Mouse (Mus musculus) midbrain, embryonic 15.5 days (tissue): ENCODE measurements around the gene Slc6a17. TPM values are rescaled to one million over a fixed set of nuclear protein-coding genes. Genes with fewer than 3 reads are reported as not detected.

Experiments used
- ATAC-seq: fragments of 200-750 bp; cut with Nextera tagmentation; replicated peaks from 2 replicates; pipeline ENCODE4 v1.8.0; 2017; ENCODE audit warnings: moderate TSS enrichment
- H3K27ac ChIP-seq: fragments of 300-500 bp; sonication (generic); 2 replicates; pipeline ENCODE4 v1.5.1; 2015; ENCODE audit warnings: mild to moderate bottlenecking, inconsistent platforms
- H3K27me3 ChIP-seq: fragments of 300-500 bp; sonication (generic); replicated peaks from 2 replicates; pipeline ENCODE4 v1.6.1; 2015; ENCODE audit warnings: inconsistent platforms
- H3K36me3 ChIP-seq: fragments of 300-500 bp; sonication (generic); replicated peaks from 2 replicates; pipeline ENCODE4 v1.6.1; 2015; ENCODE audit warnings: inconsistent platforms
- H3K4me1 ChIP-seq: fragments of 300-500 bp; sonication (generic); 2 replicates; pipeline ENCODE4 v1.6.1; 2015; ENCODE audit warnings: inconsistent platforms
- H3K4me2 ChIP-seq: fragments of 300-500 bp; sonication (generic); 2 replicates; pipeline ENCODE4 v1.6.1; 2015; ENCODE audit warnings: inconsistent platforms, mild to moderate bottlenecking, moderate library complexity
- H3K4me3 ChIP-seq: fragments of 300-500 bp; sonication (generic); 2 replicates; pipeline ENCODE4 v1.5.1; 2015; ENCODE audit warnings: mild to moderate bottlenecking, inconsistent platforms
- H3K9ac ChIP-seq: fragments of 300-500 bp; sonication (generic); 2 replicates; pipeline ENCODE4 v1.6.1; 2015; ENCODE audit warnings: mild to moderate bottlenecking, inconsistent platforms
- H3K9me3 ChIP-seq: fragments of 300-500 bp; sonication (generic); 2 replicates; pipeline ENCODE4 v1.6.1; 2016; ENCODE audit warnings: inconsistent platforms
- WGBS: fragments of 180-500 bp; shearing (Covaris S2); methylation state at CpG from one replicate; pipeline ENCODE4 v1.1.7; 2015; ENCODE audit warnings: mixed read lengths; 5-methylcytosine and 5-hydroxymethylcytosine counted together
- polyA plus RNA-seq: library from polyadenylated mRNA; unstranded; fragments of >200 nt; fragmentation: Nextera tagmentation; extraction: Ambion mirVana; gene quantifications from 2 replicates; pipeline ENCODE4 v1.2.1, GENCODE M21; 2015

Gene Slc6a17
- polyA plus RNA-seq, 1 experiment from 2014 or later = 16.6 TPM

DNA sequence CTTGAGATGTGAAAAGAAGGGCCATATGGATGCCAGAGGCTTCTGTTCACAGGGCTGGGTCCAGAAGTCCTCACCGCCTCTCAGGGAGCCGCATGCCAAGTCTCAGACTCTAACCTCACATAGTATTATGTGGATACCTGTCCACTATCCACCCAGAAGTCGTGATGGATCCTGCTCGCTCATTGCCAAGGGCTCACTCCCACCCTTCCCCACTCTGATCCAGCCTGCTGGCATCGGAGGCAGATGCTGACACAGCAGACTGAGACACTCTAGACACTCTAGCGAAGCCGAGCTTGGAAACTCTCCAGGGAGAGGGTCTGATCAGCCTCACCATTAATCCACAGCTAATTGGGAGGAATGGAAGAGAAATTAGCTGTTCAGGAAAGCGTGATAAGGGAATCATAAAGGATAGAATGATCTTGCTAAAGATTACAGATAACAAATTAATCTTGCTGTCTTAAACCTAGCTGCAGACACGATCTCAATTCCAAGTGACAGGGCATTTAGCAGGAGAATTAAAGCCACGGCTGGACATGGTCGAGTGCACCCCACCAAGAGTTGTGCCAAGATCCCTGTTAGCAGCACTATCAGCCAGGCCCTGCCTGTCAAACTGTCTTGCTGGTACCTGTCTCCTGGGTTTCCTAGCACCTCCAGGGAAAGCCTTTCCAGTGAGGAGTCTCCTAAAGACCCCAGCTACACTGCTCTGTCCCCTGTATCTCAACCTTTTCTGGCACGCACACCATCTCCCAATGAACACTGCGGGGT, 21.6 kb downstream of the Slc6a17 start:
- ATAC-seq = peak; percentile 31
- no peak overlapping the region for H3K27ac ChIP-seq

DNA sequence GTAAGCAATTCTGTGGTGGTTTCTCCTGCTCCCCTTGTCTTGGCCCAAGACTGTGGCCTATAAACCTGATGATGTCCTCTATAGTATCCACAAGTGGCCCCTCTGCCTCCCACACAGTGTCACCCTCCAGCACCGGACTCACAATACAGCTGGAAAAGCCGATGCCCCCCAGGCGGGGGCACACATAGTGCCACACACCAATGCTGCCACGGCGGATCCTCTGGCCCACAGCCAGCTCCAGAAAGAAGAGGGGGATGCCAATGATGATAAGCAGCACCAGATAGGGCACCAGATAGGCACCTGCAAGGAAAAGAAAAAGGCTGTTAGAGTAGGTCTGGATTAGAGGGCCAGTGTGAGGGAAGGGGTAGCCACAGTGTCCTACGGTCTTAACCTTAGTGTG, 22.3 kb downstream of the Slc6a17 start:
- H3K4me2 ChIP-seq = no peak overlapping the region
- H3K4me1 ChIP-seq = peaks cover 20% of the 10 kb centered on the region
- no peak overlapping the region for H3K27ac ChIP-seq
- no peak for ATAC-seq
- no peaks in the 10 kb centered on the region for H3K27me3 ChIP-seq
- H3K9ac ChIP-seq = no peak overlapping the region
- no peaks in the 10 kb centered on the region for H3K9me3 ChIP-seq
- H3K36me3 ChIP-seq = 0 out of 2 replicates have a peak, but pooled peaks cover 3% of the 10 kb centered on the region
- 88% methylated on average over 6 of the region's 6 CpGs for WGBS
- H3K4me3 ChIP-seq = no peak overlapping the region

More for the DNA sequence above, 21.6 kb downstream of the Slc6a17 start:
- no peak overlapping the region for H3K4me3 ChIP-seq
- no peak overlapping the region for H3K9ac ChIP-seq
- no peaks in the 10 kb centered on the region for H3K9me3 ChIP-seq
- H3K27me3 ChIP-seq = no peaks in the 10 kb centered on the region
- no peak overlapping the region for H3K4me2 ChIP-seq
- 0 out of 2 replicates have a peak, but pooled peaks cover 3% of the 10 kb centered on the region for H3K36me3 ChIP-seq
- H3K4me1 ChIP-seq = peaks cover 17% of the 10 kb centered on the region
- WGBS = 49% methylated on average over 13 of the region's 13 CpGs

GRCm38 (mm10) chr3:107491459-107491858, 26.4 kb downstream of the Slc6a17 start:
- H3K9me3 ChIP-seq = no peaks in the 10 kb centered on the region
- no peak overlapping the region for H3K9ac ChIP-seq
- peak overlapping the region; percentile 56 for H3K27ac ChIP-seq
- no peak overlapping the region for H3K4me3 ChIP-seq
- H3K36me3 ChIP-seq = 0 out of 2 replicates have a peak, but pooled peaks cover 4% of the 10 kb centered on the region
- no peak overlapping the region for H3K4me2 ChIP-seq
- peaks cover 14% of the 10 kb centered on the region for H3K4me1 ChIP-seq
- 45% methylated on average over 6 of the region's 6 CpGs for WGBS
- peak; percentile 87 for ATAC-seq
- no peaks in the 10 kb centered on the region for H3K27me3 ChIP-seq

GRCm38 (mm10) chr3:107488637-107489036, 29.2 kb downstream of the Slc6a17 start:
- 69% methylated on average over 4 of the region's 4 CpGs for WGBS
- H3K9me3 ChIP-seq = no peaks in the 10 kb centered on the region
- no peak for ATAC-seq

GRCm38 (mm10) chr3:107483290-107483689, 34.5 kb downstream of the Slc6a17 start:
- no peak overlapping the region for H3K9ac ChIP-seq
- H3K4me3 ChIP-seq = no peak overlapping the region
- ATAC-seq = peak; percentile 97
- no peaks in the 10 kb centered on the region for H3K27me3 ChIP-seq
- H3K9me3 ChIP-seq = no peaks in the 10 kb centered on the region
- H3K4me1 ChIP-seq = peaks cover 8% of the 10 kb centered on the region
- peak overlapping the region; percentile 48 for H3K27ac ChIP-seq
- no peak overlapping the region for H3K4me2 ChIP-seq
- 26% methylated on average over 11 of the region's 11 CpGs for WGBS
- H3K36me3 ChIP-seq = no peaks in the 10 kb centered on the region

More at GRCm38 (mm10) chr3:107488637-107489036, 29.2 kb downstream of the Slc6a17 start:
- H3K4me1 ChIP-seq = peaks cover 6% of the 10 kb centered on the region; the same call in 1 of the 2 replicates
- 0 out of 2 replicates have a peak, but pooled peaks cover 4% of the 10 kb centered on the region for H3K36me3 ChIP-seq
- no peak overlapping the region for H3K9ac ChIP-seq
- H3K27ac ChIP-seq = no peak overlapping the region
- no peaks in the 10 kb centered on the region for H3K27me3 ChIP-seq
- no peak overlapping the region for H3K4me2 ChIP-seq
- no peak overlapping the region for H3K4me3 ChIP-seq

- Histone ChIP-seq H3K4me3 (no peak overlapping the region), H3K9me3 (no peaks in the 10 kb centered on the region), H3K36me3 (no peaks in the 10 kb centered on the region), H3K4me2 (no peak overlapping the region), H3K27me3 (no peaks in the 10 kb centered on the region), H3K27ac (no peak overlapping the region), H3K9ac (no peak overlapping the region), H3K4me1 (peaks cover 8% of the 10 kb centered on the region)
- 67% methylated on average over 3 of the region's 3 CpGs for WGBS
- ATAC-seq = no peak
Measured at GRCm38 (mm10) chr3:107480660-107481059, 37.2 kb downstream of the Slc6a17 start.

DNA sequence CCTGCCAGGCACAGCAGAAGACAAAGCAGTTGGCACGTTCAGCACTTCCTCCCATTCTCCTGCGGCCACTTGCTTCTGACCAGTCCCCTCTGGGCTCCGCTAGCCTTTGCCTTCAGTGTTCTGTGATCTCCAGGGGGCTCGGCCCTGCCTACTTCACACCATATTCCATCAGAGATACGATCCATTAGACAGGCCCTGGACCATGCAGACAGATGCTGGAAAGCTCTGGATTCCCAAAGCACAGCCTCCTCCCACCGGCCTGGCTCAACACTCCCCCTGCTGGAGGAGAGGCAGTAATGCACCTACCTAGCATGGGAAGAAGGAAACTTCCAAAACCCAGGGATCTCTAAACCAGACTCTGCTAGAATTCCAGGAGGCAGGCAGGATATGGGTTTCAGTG, 45.6 kb downstream of the Slc6a17 start:
- peaks cover 4% of the 10 kb centered on the region; the same call in 1 of the 2 replicates for H3K4me1 ChIP-seq
- no peak overlapping the region for H3K9ac ChIP-seq
- H3K4me2 ChIP-seq = peak overlapping the region; percentile 15; the same call in 1 of the 2 replicates
- WGBS = 34% methylated on average over 6 of the region's 6 CpGs
- H3K9me3 ChIP-seq = no peaks in the 10 kb centered on the region
- H3K27ac ChIP-seq = peak overlapping the region; percentile 42; the same call in 1 of the 2 replicates
- peak; percentile 80 for ATAC-seq
- H3K27me3 ChIP-seq = no peaks in the 10 kb centered on the region
- H3K36me3 ChIP-seq = no peaks in the 10 kb centered on the region
- no peak overlapping the region for H3K4me3 ChIP-seq

GRCm38 (mm10) chr3:107469059-107469458, 48.8 kb downstream of the Slc6a17 start:
- peaks cover 10% of the 10 kb centered on the region; the same call in 1 of the 2 replicates for H3K27me3 ChIP-seq
- H3K36me3 ChIP-seq = no peaks in the 10 kb centered on the region
- no peak overlapping the region for H3K4me2 ChIP-seq
- no peak overlapping the region for H3K9ac ChIP-seq
- H3K27ac ChIP-seq = no peak overlapping the region
- no peaks in the 10 kb centered on the region for H3K9me3 ChIP-seq
- peaks cover 4% of the 10 kb centered on the region; the same call in 1 of the 2 replicates for H3K4me1 ChIP-seq
- ATAC-seq = no peak
- H3K4me3 ChIP-seq = no peak overlapping the region
- WGBS = 79% methylated on average over 4 of the region's 4 CpGs

GRCm38 (mm10) chr3:107468106-107468505, 49.7 kb downstream of the Slc6a17 start:
- no peak for ATAC-seq
- WGBS = 85% methylated on average over 11 of the region's 11 CpGs
- Histone ChIP-seq H3K4me2 (no peak overlapping the region), H3K4me1 (peaks cover 4% of the 10 kb centered on the region; the same call in 1 of the 2 replicates), H3K9me3 (no peaks in the 10 kb centered on the region), H3K36me3 (no peaks in the 10 kb centered on the region), H3K4me3 (no peak overlapping the region), H3K9ac (no peak overlapping the region), H3K27ac (no peak overlapping the region), H3K27me3 (peaks cover 10% of the 10 kb centered on the region; the same call in 1 of the 2 replicates)

- peak; percentile 57 for ATAC-seq
- Histone ChIP-seq H3K27me3 (peaks cover 19% of the 10 kb centered on the region), H3K4me2 (no peak overlapping the region), H3K36me3 (no peaks in the 10 kb centered on the region), H3K9ac (no peak overlapping the region), H3K9me3 (no peaks in the 10 kb centered on the region), H3K27ac (no peak overlapping the region), H3K4me3 (no peak overlapping the region), H3K4me1 (no peaks in the 10 kb centered on the region)
- WGBS = 5% methylated on average over 6 of the region's 6 CpGs
Measured at GRCm38 (mm10) chr3:107466577-107466976, 51.2 kb downstream of the Slc6a17 start.

- Histone ChIP-seq H3K4me2 (no peak overlapping the region), H3K4me1 (peaks cover 28% of the 10 kb centered on the region), H3K4me3 (no peak overlapping the region), H3K36me3 (no peaks in the 10 kb centered on the region), H3K27ac (no peak overlapping the region), H3K9ac (no peak overlapping the region), H3K27me3 (peaks cover 57% of the 10 kb centered on the region), H3K9me3 (no peaks in the 10 kb centered on the region)
- 18% methylated on average over 5 of the region's 5 CpGs for WGBS
- ATAC-seq = no peak
Measured at GRCm38 (mm10) chr3:107462160-107462559, 55.7 kb downstream of the Slc6a17 start.

- Histone ChIP-seq H3K4me1 (peaks cover 32% of the 10 kb centered on the region), H3K27me3 (peaks cover 68% of the 10 kb centered on the region), H3K4me2 (peak overlapping the region; percentile 95), H3K27ac (peak overlapping the region; percentile 53; the same call in 1 of the 2 replicates), H3K4me3 (peak overlapping the region; percentile 60), H3K9me3 (no peaks in the 10 kb centered on the region), H3K36me3 (no peaks in the 10 kb centered on the region), H3K9ac (peak overlapping the region; percentile 67)
- ATAC-seq = peak; percentile 64
- under 1% methylated on average over 68 of the region's 69 CpGs for WGBS
Measured at GRCm38 (mm10) chr3:107459773-107460431, 57.9 kb downstream of the Slc6a17 start.
